Mouse (Mus musculus) forebrain, embryonic 12.5 days (tissue): Measurements from ENCODE around the gene Tmem221. TPM values are rescaled to one million over a fixed set of nuclear protein-coding genes. Genes with fewer than 3 reads are reported as not detected.

Experiments used
- ATAC-seq: fragments of 200-750 bp; cut with Nextera tagmentation; 2 replicates; pipeline ENCODE4 v1.8.0; 2017; ENCODE audit warnings: moderate TSS enrichment; ENCODE audit not compliant: low FRiP score
- H3K27ac ChIP-seq: fragments of 300-500 bp; sonication (generic); 2 replicates; pipeline ENCODE4 v1.5.1; 2016; ENCODE audit warnings: mild to moderate bottlenecking
- H3K27me3 ChIP-seq: fragments of 300-500 bp; sonication (generic); 2 replicates; pipeline ENCODE4 v1.6.1; 2016; ENCODE audit warnings: mild to moderate bottlenecking
- H3K36me3 ChIP-seq: fragments of 300-500 bp; sonication (generic); replicated peaks from 2 replicates; pipeline ENCODE4 v1.6.1; 2016; ENCODE audit warnings: mild to moderate bottlenecking
- H3K4me1 ChIP-seq: fragments of 300-500 bp; sonication (generic); 2 replicates; pipeline ENCODE4 v1.6.1; 2016
- H3K4me2 ChIP-seq: fragments of 300-500 bp; sonication (generic); 2 replicates; pipeline ENCODE4 v1.6.1; 2016; ENCODE audit warnings: mild to moderate bottlenecking, moderate library complexity
- H3K4me3 ChIP-seq: fragments of 300-500 bp; sonication (generic); replicated peaks from 2 replicates; pipeline ENCODE4 v1.5.1; 2016; ENCODE audit warnings: mild to moderate bottlenecking
- H3K9ac ChIP-seq: fragments of 300-500 bp; sonication (generic); 2 replicates; pipeline ENCODE4 v1.6.1; 2016; ENCODE audit warnings: mild to moderate bottlenecking
- H3K9me3 ChIP-seq: fragments of 300-500 bp; sonication (generic); 2 replicates; pipeline ENCODE4 v1.6.1; 2016
- WGBS: fragments of 180-500 bp; shearing (Covaris S2); methylation state at CpG from one replicate; pipeline ENCODE4 v1.1.7; 2016; 5-methylcytosine and 5-hydroxymethylcytosine counted together
- polyA plus RNA-seq: library from polyadenylated mRNA; unstranded; fragments of >200 nt; fragmentation: Nextera tagmentation; extraction: Ambion mirVana; gene quantifications from 2 replicates; pipeline ENCODE4 v1.2.1, GENCODE M21; 2016

Tmem221 gene
- polyA plus RNA-seq, 1 experiment from 2014 or later: 0.19 TPM

DNA sequence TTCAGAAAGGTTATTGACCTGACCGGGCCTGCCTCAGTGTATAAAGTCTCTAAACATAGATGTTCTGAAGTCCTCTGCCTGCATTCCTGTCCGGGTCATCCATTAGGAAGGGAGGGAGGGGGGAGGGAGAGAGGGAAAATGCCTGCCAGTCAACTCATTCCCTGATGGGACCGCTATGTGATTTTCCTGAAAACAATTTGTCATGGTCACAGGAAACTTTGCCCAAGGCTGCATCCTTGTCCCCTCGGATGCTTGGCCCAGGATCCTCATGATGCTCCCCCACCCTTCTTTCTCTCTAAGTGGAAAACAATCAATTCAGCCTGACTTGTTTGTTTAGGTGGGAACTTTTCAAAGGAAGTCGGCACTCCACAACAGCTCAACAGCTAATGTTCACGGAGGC is 41.9 kb downstream of the Tmem221 start:
- no peak overlapping the region for H3K27ac ChIP-seq
- H3K4me3 ChIP-seq: no peak overlapping the region
- peaks cover 8% of the 10 kb centered on the region for H3K27me3 ChIP-seq
- H3K4me2 ChIP-seq: no peak overlapping the region
- H3K9ac ChIP-seq: no peak overlapping the region
- no peak for ATAC-seq
- peaks cover 5% of the 10 kb centered on the region; the same call in 1 of the 2 replicates for H3K4me1 ChIP-seq
- 31% methylated on average over 6 of the region's 6 CpGs for WGBS
- no peaks in the 10 kb centered on the region for H3K36me3 ChIP-seq
- H3K9me3 ChIP-seq: no peaks in the 10 kb centered on the region

DNA sequence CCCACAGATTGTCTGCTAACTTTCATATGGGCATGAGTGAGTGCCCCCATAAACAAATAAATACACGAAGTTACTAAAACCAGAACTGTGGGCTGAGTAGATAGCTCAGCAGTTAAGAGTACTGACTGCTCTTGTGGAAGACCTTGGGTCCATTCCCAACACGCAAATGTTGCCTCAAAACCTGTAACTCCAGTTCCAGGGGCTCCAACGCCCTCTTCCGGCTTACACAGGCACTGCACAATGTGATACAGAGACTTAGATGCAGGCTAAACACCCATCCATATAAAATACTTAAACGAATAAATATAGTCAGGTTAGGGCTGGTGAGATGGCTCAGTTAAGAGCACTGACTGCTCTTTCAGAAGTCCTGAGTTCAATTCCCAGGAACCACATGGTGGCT is 43.6 kb downstream of the Tmem221 start:
- Histone ChIP-seq H3K27ac (no peak overlapping the region), H3K4me3 (no peak overlapping the region), H3K36me3 (no peaks in the 10 kb centered on the region), H3K4me1 (peaks cover 5% of the 10 kb centered on the region; the same call in 1 of the 2 replicates), H3K4me2 (no peak overlapping the region), H3K9me3 (no peaks in the 10 kb centered on the region), H3K9ac (no peak overlapping the region), H3K27me3 (peaks cover 19% of the 10 kb centered on the region)
- ATAC-seq: no peak
- 67% methylated on average over 5 of the region's 5 CpGs for WGBS

DNA sequence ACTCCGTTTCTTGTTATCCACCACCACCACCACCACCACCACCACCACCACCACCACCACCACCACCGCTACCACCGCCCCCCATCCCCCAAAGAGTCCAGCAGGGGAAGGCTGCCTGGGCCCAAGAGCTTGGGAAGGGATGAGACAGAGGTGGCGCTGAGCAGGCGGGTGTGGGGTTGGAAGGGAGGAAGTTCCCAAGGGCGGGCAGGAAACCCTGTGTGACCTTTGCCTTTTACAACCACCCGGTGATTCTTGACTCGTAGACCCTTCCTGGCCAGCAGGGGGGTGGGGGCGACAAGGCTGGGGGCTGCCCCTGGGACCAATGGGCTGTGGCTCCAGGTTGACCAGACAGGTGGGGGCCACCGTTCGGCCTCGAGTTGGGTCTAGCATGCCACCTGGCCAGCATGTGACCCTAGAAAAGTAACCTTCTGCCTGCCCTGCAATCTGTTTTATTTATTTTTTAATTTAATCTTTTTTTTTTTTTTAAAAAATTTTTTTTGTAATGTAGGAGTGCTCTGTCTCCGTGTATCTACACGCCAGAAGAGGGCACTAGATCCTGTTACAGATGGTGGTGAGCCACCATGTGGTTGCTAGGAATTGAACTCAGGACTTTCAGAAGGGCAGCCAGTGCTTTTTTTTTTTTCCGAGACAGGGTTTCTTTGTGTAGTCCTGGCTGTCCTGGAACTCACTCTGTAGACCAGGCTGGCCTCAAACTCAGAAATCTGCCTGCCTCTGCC is 45.5 kb downstream of the Tmem221 start:
- Histone ChIP-seq H3K36me3 (no peaks in the 10 kb centered on the region), H3K27me3 (peaks cover 36% of the 10 kb centered on the region), H3K4me3 (no peak overlapping the region), H3K4me2 (no peak overlapping the region), H3K9ac (no peak overlapping the region), H3K9me3 (no peaks in the 10 kb centered on the region), H3K4me1 (peaks cover 5% of the 10 kb centered on the region; the same call in 1 of the 2 replicates), H3K27ac (no peak overlapping the region)
- 75% methylated on average over 15 of the region's 15 CpGs for WGBS
- ATAC-seq: no peak

DNA sequence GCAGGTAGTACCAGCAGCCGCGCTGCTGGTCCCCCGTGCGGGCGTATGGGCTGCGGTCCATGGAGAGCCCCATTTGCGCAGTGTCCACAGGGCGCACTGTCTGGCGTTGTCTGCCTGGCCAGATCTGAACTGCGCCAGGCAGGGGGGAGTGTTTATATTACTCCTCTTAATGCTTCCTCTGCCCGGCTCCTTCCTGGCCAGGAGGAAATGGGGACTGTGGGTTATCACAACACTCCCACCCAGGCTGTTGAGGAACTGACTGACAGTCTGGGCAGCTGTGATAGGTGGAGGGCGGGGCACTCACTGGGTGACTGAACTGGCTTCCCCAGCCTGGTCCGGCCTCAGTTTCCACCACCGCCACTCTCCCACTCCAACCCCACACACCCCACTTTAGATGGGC is 47.0 kb downstream of the Tmem221 start, which contains the start of gene Plvap:
Plvap (minus strand) TSS at position 109 of the 400 bp plus-strand sequence.
- H3K4me1 ChIP-seq: peaks cover 12% of the 10 kb centered on the region
- ATAC-seq: no peak
- no peaks in the 10 kb centered on the region for H3K9me3 ChIP-seq
- no peak within 1 kb of the TSS for H3K4me2 ChIP-seq
- no peak within 1 kb of the TSS for H3K27ac ChIP-seq
- H3K9ac ChIP-seq: no peak within 1 kb of the TSS
- H3K36me3 ChIP-seq: no peaks in the 10 kb centered on the region
- no peak within 1 kb of the TSS for H3K4me3 ChIP-seq
- WGBS: 77% methylated on average over 14 of the region's 14 CpGs
- H3K27me3 ChIP-seq: peaks cover 51% of the 10 kb centered on the region

DNA sequence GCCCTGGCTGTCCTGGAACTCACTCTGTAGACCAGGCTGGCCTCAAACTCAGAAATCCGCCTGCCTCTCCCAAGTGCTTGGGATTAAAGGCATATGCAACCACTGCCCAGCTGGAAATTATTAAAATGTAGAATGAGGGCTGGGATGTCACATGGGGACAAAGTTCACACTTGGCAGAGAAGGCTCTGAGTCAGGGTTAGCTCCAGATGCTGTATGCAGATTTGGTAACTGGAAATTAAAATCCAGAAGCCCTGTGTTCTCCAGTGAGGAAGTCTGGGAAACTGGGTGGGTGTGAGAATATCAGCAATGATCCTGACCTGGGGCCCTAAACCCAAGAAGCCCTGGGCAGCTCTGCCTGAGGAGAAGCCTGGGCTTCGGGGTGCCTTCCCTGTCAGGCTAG is 49.4 kb downstream of the Tmem221 start:
- H3K27me3 ChIP-seq: peaks cover 72% of the 10 kb centered on the region
- peaks cover 12% of the 10 kb centered on the region for H3K4me1 ChIP-seq
- H3K4me3 ChIP-seq: no peak overlapping the region
- H3K36me3 ChIP-seq: no peaks in the 10 kb centered on the region
- no peaks in the 10 kb centered on the region for H3K9me3 ChIP-seq
- WGBS: 72% methylated on average over 2 of the region's 2 CpGs
- no peak for ATAC-seq
- H3K9ac ChIP-seq: no peak overlapping the region
- H3K27ac ChIP-seq: no peak overlapping the region
- no peak overlapping the region for H3K4me2 ChIP-seq

DNA sequence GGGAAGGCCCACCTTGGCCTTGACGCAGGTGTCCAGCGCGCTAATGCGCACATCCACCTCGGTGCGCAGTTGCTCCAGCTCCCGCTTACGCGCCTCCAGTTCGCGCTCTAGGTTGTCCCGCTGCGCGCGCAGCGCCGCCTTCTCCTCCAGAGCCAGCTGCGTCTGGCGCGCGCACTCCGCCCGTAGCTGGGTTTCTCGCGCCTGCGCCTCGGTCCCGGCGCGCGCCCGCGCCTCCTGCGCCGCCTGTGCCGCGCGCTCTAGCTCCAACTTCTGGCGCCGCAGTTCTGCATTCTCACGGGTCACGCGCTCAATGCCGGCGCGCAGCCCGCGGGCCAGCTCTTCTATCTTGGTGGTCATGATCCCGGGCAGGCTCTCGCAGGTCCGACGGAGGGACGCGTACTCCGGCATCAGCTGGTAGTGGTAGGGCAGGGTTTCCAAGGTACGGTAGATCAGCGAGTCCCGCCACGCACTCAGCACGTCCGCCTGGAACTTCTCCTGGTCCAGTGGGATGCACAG is 51.0 kb downstream of the Tmem221 start:
- H3K9ac ChIP-seq: no peak overlapping the region
- peak overlapping the region; percentile 65 for H3K4me2 ChIP-seq
- peaks cover 12% of the 10 kb centered on the region for H3K4me1 ChIP-seq
- H3K27me3 ChIP-seq: peaks cover 73% of the 10 kb centered on the region
- H3K36me3 ChIP-seq: no peaks in the 10 kb centered on the region
- peak overlapping the region; percentile 42 for H3K4me3 ChIP-seq
- H3K27ac ChIP-seq: no peak overlapping the region
- under 1% methylated on average over 61 of the region's 61 CpGs for WGBS
- peak; percentile 85 for ATAC-seq
- no peaks in the 10 kb centered on the region for H3K9me3 ChIP-seq

GRCm38 (mm10) chr8:71505979-71506378 is 52.7 kb downstream of the Tmem221 start:
- Histone ChIP-seq H3K4me2 (no peak overlapping the region), H3K4me1 (peaks cover 12% of the 10 kb centered on the region), H3K27ac (no peak overlapping the region), H3K9me3 (no peaks in the 10 kb centered on the region), H3K36me3 (no peaks in the 10 kb centered on the region), H3K9ac (no peak overlapping the region), H3K4me3 (no peak overlapping the region), H3K27me3 (peaks cover 64% of the 10 kb centered on the region)
- ATAC-seq: no peak
- 87% methylated on average over 4 of the region's 4 CpGs for WGBS

DNA sequence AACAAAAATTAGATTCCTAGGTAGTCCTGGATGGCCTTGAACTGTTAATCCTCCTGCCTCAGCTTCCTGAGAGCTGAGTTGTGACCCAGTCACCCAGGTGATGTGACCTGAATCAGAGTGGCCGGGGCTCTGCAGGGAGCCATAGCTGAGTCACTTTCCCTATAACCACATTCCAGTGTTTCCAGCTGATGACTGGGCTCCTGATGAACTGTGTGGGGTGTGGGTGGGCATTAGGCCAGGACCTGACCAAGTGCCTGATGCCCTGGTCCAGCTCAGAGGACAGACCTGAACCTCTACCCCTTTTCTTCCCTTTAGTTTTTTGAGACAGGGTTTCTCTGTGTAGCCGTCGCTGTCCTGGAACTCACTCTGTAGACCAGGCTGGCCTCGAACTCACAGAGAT is 53.3 kb downstream of the Tmem221 start:
- Histone ChIP-seq H3K4me1 (peaks cover 12% of the 10 kb centered on the region), H3K9me3 (no peaks in the 10 kb centered on the region), H3K27me3 (peaks cover 57% of the 10 kb centered on the region), H3K4me2 (no peak overlapping the region), H3K36me3 (no peaks in the 10 kb centered on the region), H3K9ac (no peak overlapping the region), H3K27ac (no peak overlapping the region), H3K4me3 (no peak overlapping the region)
- ATAC-seq: no peak
- WGBS: 78% methylated on average over 4 of the region's 4 CpGs

DNA sequence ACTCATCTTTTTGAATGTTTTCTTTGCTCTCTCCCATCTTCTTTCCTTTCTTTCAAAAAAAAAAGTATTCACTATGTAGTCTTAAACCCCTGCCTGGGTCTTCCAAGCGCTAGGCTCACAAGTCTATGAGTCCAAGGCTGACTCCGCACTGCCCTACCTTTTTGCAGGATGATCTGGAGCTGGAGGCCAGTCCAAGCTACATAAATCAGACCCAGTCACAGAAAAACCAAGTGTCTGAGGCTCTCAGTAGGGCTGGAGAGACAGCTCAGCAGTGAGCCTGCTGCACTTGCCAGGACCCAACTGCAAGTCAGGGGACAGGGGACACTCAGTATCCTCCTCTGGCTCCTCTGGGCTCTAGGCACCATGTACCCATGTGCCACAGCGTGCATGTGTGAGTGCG is 54.3 kb downstream of the Tmem221 start:
- H3K36me3 ChIP-seq: no peaks in the 10 kb centered on the region
- H3K4me1 ChIP-seq: peaks cover 12% of the 10 kb centered on the region
- no peak overlapping the region for H3K9ac ChIP-seq
- H3K4me2 ChIP-seq: no peak overlapping the region
- WGBS: 91% methylated on average over 4 of the region's 4 CpGs
- H3K27ac ChIP-seq: no peak overlapping the region
- no peak overlapping the region for H3K4me3 ChIP-seq
- peaks cover 47% of the 10 kb centered on the region for H3K27me3 ChIP-seq
- ATAC-seq: no peak
- H3K9me3 ChIP-seq: no peaks in the 10 kb centered on the region

Other genes with a start within 250 kb of the Tmem221 start
- 76.7 and 77.1 TPM in 2 replicates for gene Use1, start 192.0 kb downstream of the Tmem221 start, polyA plus RNA-seq
- gene Ocel1, start 187.6 kb downstream of the Tmem221 start, polyA plus RNA-seq: 3.2 and 4.4 TPM in 2 replicates
- 31.5 and 35.3 TPM in 2 replicates for gene Nr2f6, start 176.9 kb downstream of the Tmem221 start, polyA plus RNA-seq
- 3.2 and 4.6 TPM in 2 replicates for gene Ushbp1, start 163.1 kb downstream of the Tmem221 start, polyA plus RNA-seq
- 89.4 and 110 TPM in 2 replicates for gene Babam1, start 162.0 kb downstream of the Tmem221 start, polyA plus RNA-seq
- gene Ankle1, start 152.9 kb downstream of the Tmem221 start, polyA plus RNA-seq: 34.2 and 38.0 TPM in 2 replicates
- gene Abhd8, start 95.2 kb downstream of the Tmem221 start, polyA plus RNA-seq: 99.3 and 99.8 TPM in 2 replicates
- gene Mrpl34, start 93.9 kb downstream of the Tmem221 start, polyA plus RNA-seq: 207 and 219 TPM in 2 replicates
- gene Dda1, start 89.7 kb downstream of the Tmem221 start, polyA plus RNA-seq: 146 and 155 TPM in 2 replicates
- gene Ano8, start 72.9 kb downstream of the Tmem221 start, polyA plus RNA-seq: 11.1 and 13.4 TPM in 2 replicates
- gene Gtpbp3, start 70.8 kb downstream of the Tmem221 start, polyA plus RNA-seq: 12.6 and 15.1 TPM in 2 replicates
- 27.6 and 30.2 TPM in 2 replicates for gene Plvap, start 47.1 kb downstream of the Tmem221 start, polyA plus RNA-seq
- 0.20 and 0.21 TPM in 2 replicates for gene Ccdc194, start 33.2 kb downstream of the Tmem221 start, polyA plus RNA-seq
- 8.4 and 8.5 TPM in 2 replicates for gene Bst2, start 21.4 kb downstream of the Tmem221 start, polyA plus RNA-seq
- gene Mvb12a, start 15.9 kb downstream of the Tmem221 start, polyA plus RNA-seq: 48.1 and 52.1 TPM in 2 replicates
- not detected in 2 replicates for gene Nxnl1, start 7.7 kb upstream of the Tmem221 start, polyA plus RNA-seq
- gene Slc27a1, start 10.0 kb upstream of the Tmem221 start, polyA plus RNA-seq: 44.6 and 45.2 TPM in 2 replicates
- 199 and 208 TPM in 2 replicates for gene Pgls, start 33.3 kb upstream of the Tmem221 start, polyA plus RNA-seq
- 4.3 and 5.6 TPM in 2 replicates for gene Fam129c, start 38.8 kb upstream of the Tmem221 start, polyA plus RNA-seq
- gene Colgalt1, start 52.1 kb upstream of the Tmem221 start, polyA plus RNA-seq: 42.7 TPM in 2 replicates
- 13.7 and 16.0 TPM in 2 replicates for gene Unc13a, start 112.9 kb upstream of the Tmem221 start, polyA plus RNA-seq
- 2.5 and 2.9 TPM in 2 replicates for gene Jak3, start 117.4 kb upstream of the Tmem221 start, polyA plus RNA-seq
- gene Insl3, start 130.3 kb upstream of the Tmem221 start, polyA plus RNA-seq: not detected in 2 replicates
- 0.36 and 0.72 TPM in 2 replicates for gene B3gnt3, start 142.9 kb upstream of the Tmem221 start, polyA plus RNA-seq
- 38.4 and 38.9 TPM in 2 replicates for gene Fcho1, start 166.8 kb upstream of the Tmem221 start, polyA plus RNA-seq